In genomic region chr11:5442590-5443021, GRCm38 (mm10) we compare ENCODE assay signal across 10 mouse cellular contexts. TPM values are rescaled to one million over a fixed set of nuclear protein-coding genes. Genes with fewer than 3 reads are reported as not detected.
DNase-seq lines count a peak whose midpoint lies in the region; ATAC-seq and TF ChIP-seq lines count a peak whose summit lies in the region.
"Had no signal": no experiment of that assay in that cellular context is flagged by ENCODE, and none has a peak within 500 bp of the region (broad histone marks: within the 10 kb centered on the region; RNA-seq: fewer than 3 reads in every experiment).

No protein-coding gene starts in this region.

- H3K79me2 ChIP-seq in myocyte (ENCODE audit: control insufficient read depth, insufficient read depth), result peaks cover 61% of the 10 kb centered on the region

- no peaks in the 10 kb centered on the region for H3K36me3 ChIP-seq in kidney, embryonic 16.5 days (ENCODE audit: insufficient read depth, low read length)
- H3K36me3 ChIP-seq in forebrain, embryonic 11.5 days (ENCODE audit: control insufficient read depth, insufficient read depth, low read length), result no peaks in the 10 kb centered on the region
- no peaks in the 10 kb centered on the region for H3K36me3 ChIP-seq in limb, embryonic 11.5 days (ENCODE audit: control insufficient read depth, insufficient read depth, low read length)
- no peaks in the 10 kb centered on the region for H3K36me3 ChIP-seq in myocyte (ENCODE audit: control insufficient read depth, insufficient read depth)

- H3K9me3 ChIP-seq in kidney, embryonic 16.5 days (ENCODE audit: low read length), result no peaks in the 10 kb centered on the region
- H3K9me3 ChIP-seq in forebrain, embryonic 11.5 days (ENCODE audit: control insufficient read depth, low read length), result no peaks in the 10 kb centered on the region
- H3K9me3 ChIP-seq in limb, embryonic 11.5 days (ENCODE audit: control insufficient read depth, low read length), result no peaks in the 10 kb centered on the region

- H3K27ac ChIP-seq in kidney, embryonic 16.5 days (ENCODE audit: low read length), result no peak overlapping the region
- no peak overlapping the region for H3K27ac ChIP-seq in forebrain, embryonic 11.5 days (ENCODE audit: low read depth, low read length)
- H3K27ac ChIP-seq in limb, embryonic 11.5 days (replicated peaks; ENCODE audit: low read depth, low read length), result no peak overlapping the region

- peak overlapping the region; percentile 87 for H3K9ac ChIP-seq in kidney, embryonic 16.5 days (replicated peaks; ENCODE audit: low read length)
- peak overlapping the region; percentile 90; the same call in 1 of the 2 replicates for H3K9ac ChIP-seq in forebrain, embryonic 11.5 days (ENCODE audit: low read length)
- no peak overlapping the region for H3K9ac ChIP-seq in limb, embryonic 11.5 days (ENCODE audit: low read length)

- peak overlapping the region; percentile 74 for H3K4me3 ChIP-seq in kidney, embryonic 16.5 days (ENCODE audit: low read length)
- peak overlapping the region; percentile 83 for H3K4me3 ChIP-seq in forebrain, embryonic 11.5 days (ENCODE audit: low read depth, low read length)
- H3K4me3 ChIP-seq in limb, embryonic 11.5 days (ENCODE audit: low read depth, low read length), result peak overlapping the region; percentile 66; the same call in 1 of the 2 replicates
- peak overlapping the region; percentile 56 for H3K4me3 ChIP-seq in myocyte

- H3K27me3 ChIP-seq in kidney, embryonic 16.5 days (ENCODE audit: insufficient read depth, low read length), result no peaks in the 10 kb centered on the region
- H3K27me3 ChIP-seq in forebrain, embryonic 11.5 days (ENCODE audit: control insufficient read depth, insufficient read depth, low read length), result no peaks in the 10 kb centered on the region; the same call in 1 of the 2 replicates
- H3K27me3 ChIP-seq in limb, embryonic 11.5 days (ENCODE audit: control insufficient read depth, insufficient read depth, low read length), result no peaks in the 10 kb centered on the region
- no peaks in the 10 kb centered on the region for H3K27me3 ChIP-seq in myocyte (ENCODE audit: control insufficient read depth, insufficient read depth, insufficient read length)
- H3K27me3 ChIP-seq: Patski had no signal

- H3K4me1 ChIP-seq in kidney, embryonic 16.5 days (ENCODE audit: insufficient read depth, low read length), result peaks cover 27% of the 10 kb centered on the region
- H3K4me1 ChIP-seq in forebrain, embryonic 11.5 days (replicated peaks; ENCODE audit: control insufficient read depth, insufficient read depth, low read length), result peaks cover 6% of the 10 kb centered on the region; the same call in 1 of the 2 replicates
- H3K4me1 ChIP-seq in limb, embryonic 11.5 days (ENCODE audit: control insufficient read depth, insufficient read depth, low read length), result peaks cover 5% of the 10 kb centered on the region

- ATAC-seq in kidney, embryonic 16.5 days (ENCODE audit: low FRiP score, low TSS enrichment), result no peak
- no peak for ATAC-seq in forebrain, embryonic 11.5 days (replicated peaks; ENCODE audit: low FRiP score)
- no peak for ATAC-seq in limb, embryonic 11.5 days (ENCODE audit: insufficient number of reproducible peaks, low FRiP score, low TSS enrichment, low read depth)
- ATAC-seq: Patski had no signal

- 17% methylated on average over 3 of the region's 3 CpGs for WGBS in kidney, embryonic 16.5 days
- WGBS in forebrain, embryonic 11.5 days, result 12% methylated on average over 3 of the region's 3 CpGs
- WGBS in limb, embryonic 11.5 days, result 10% methylated on average over 3 of the region's 3 CpGs

- H3ac ChIP-seq in myocyte (ENCODE audit: control insufficient read depth, insufficient read length), result no peak overlapping the region

- no peak for TF ChIP-seq POLR2A in myocyte (IDR thresholded peaks at IDR 0.05; ENCODE audit: insufficient read length, low read depth)

- no peak for DNase-seq in kidney, postnatal 25 days
- DNase-seq in forebrain, embryonic 11.5 days (ENCODE audit: low spot score), result no peak
- no peak for DNase-seq in limb, embryonic 11.5 days (ENCODE audit: low spot score)
- no peak for DNase-seq in right cerebral cortex, postnatal 10 days (ENCODE audit: low spot score in 2 of 2)
- DNase-seq in retina, embryonic 14.5 days (ENCODE audit: low spot score), result no peak
- DNase-seq in urinary bladder, postnatal 4 days (ENCODE audit: low spot score in 2 of 2), result no peak
- DNase-seq: kidney, adult 9 months had no signal

- H3K4me2 ChIP-seq in kidney, embryonic 16.5 days (replicated peaks; ENCODE audit: low read depth, low read length), result peak overlapping the region; percentile 75
- peak overlapping the region; percentile 85 for H3K4me2 ChIP-seq in forebrain, embryonic 11.5 days (ENCODE audit: low read depth, low read length, severe bottlenecking)
- H3K4me2 ChIP-seq in limb, embryonic 11.5 days (ENCODE audit: low read depth, severe bottlenecking), result peak overlapping the region; percentile 95
- peak overlapping the region; percentile 95 for H3K4me2 ChIP-seq in myocyte (ENCODE audit: low read depth)

TF ChIP-seq in myocyte, 11 proteins besides CTCF, POLR2A, EP300 and RAD21:
- TF ChIP-seq USF1 (IDR thresholded peaks at IDR 0.05; ENCODE audit: low read depth) (no peak), SRF (IDR thresholded peaks at IDR 0.05; ENCODE audit: control insufficient read depth, insufficient read length, low read depth) (no peak), E2F4 (IDR thresholded peaks at IDR 0.05; ENCODE audit: insufficient read depth) (no peak), TCF3 (IDR thresholded peaks at IDR 0.05; ENCODE audit: insufficient read length, low read depth) (no peak), MAX (IDR thresholded peaks at IDR 0.05; ENCODE audit: low read depth) (no peak), MYOD1 (IDR thresholded peaks at IDR 0.05; ENCODE audit: control insufficient read depth in 1 of 3, insufficient read length in 2 of 3, low read depth in 2 of 3) (no peak), CEBPB (IDR thresholded peaks at IDR 0.05; ENCODE audit: insufficient read depth, poor library complexity, severe bottlenecking) (no peak), MYOG (IDR thresholded peaks at IDR 0.05; ENCODE audit: control insufficient read depth in 1 of 3, insufficient read depth in 1 of 3, insufficient read length in 2 of 3, low read depth in 2 of 3) (no peak), TCF12 (IDR thresholded peaks at IDR 0.05; ENCODE audit: insufficient read depth, poor library complexity, severe bottlenecking) (no peak), POLR2AphosphoS2 (IDR thresholded peaks at IDR 0.05; ENCODE audit: insufficient read length, low read depth) (no peak), REST (IDR thresholded peaks at IDR 0.05; ENCODE audit: insufficient read depth, insufficient read length) (no peak)

RNA-seq across cellular contexts. Expression of gene Znrf3, which starts 2.0 kb away (rescaled TPM):
- polyA plus RNA-seq in kidney, embryonic 16.5 days (2015; fragmentation: Nextera tagmentation; extraction: Ambion mirVana), result 16.5 and 18.8 TPM in 2 replicates
- polyA plus RNA-seq in forebrain, embryonic 11.5 days (2014; fragmentation: Nextera tagmentation; extraction: Ambion mirVana), result 11.7 and 12.9 TPM in 2 replicates
- polyA plus RNA-seq in limb, embryonic 11.5 days (2014; fragmentation: Nextera tagmentation; extraction: Ambion mirVana), result 12.3 and 13.1 TPM in 2 replicates
- 3.8 TPM for polyA plus RNA-seq in myocyte (2012; fragmentation: generic; extraction: Trizol)
